Mouse (Mus musculus): ENCODE measurements at regions not wholly inside any gene's neighbourhood (a gene's known extent, or its start where the extent isn't known, plus 50 kb on each side); places are given as distances from the start of the nearest gene placed in this dataset.

DNA sequence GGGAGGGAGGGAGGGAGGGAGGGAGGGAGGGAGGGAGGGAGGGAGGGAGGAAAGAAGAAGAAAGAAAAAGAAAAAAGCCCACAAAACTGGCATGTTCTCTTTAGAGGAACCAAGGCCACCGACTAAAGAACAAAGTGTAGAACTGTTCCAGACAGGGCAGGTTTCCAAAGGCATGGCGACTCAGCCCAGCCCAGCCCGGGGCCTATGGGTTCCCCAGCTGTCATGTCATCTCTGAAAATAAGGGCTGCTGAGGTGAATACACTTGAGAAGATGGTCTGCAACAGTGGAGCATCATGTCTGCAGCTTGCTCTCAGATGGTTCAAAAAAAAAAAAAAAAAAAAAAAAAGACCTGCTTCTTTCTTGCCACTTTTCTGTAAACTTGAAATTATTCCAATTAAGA, 639.8 kb downstream of the 1700064H15Rik start:
- 83% methylated on average over 3 of the region's 3 CpGs for WGBS
- DNase-seq: no peak
- TF ChIP-seq CTCF (IDR thresholded peaks at IDR 0.05; ENCODE audit: borderline replicate concordance, control insufficient read depth, extremely low read depth, insufficient read depth, low read length, poor library complexity): no peak
- no peak for TF ChIP-seq POLR2A (IDR thresholded peaks at IDR 0.05; ENCODE audit: control insufficient read depth, extremely low read depth, insufficient read depth, low read length, poor library complexity)
- Histone ChIP-seq H3K4me3 (ENCODE audit: control insufficient read depth, insufficient read depth, low read length) (no peak overlapping the region), H3K36me3 (ENCODE audit: control insufficient read depth, insufficient read depth, low read length) (no peaks in the 10 kb centered on the region), H3K4me1 (replicated peaks; ENCODE audit: control insufficient read depth, insufficient read depth, low read length) (no peaks in the 10 kb centered on the region), H3K27me3 (ENCODE audit: control insufficient read depth, insufficient read depth, low read length) (no peaks in the 10 kb centered on the region), H3K27ac (ENCODE audit: control insufficient read depth, insufficient read depth, low read length) (no peak overlapping the region)

DNA sequence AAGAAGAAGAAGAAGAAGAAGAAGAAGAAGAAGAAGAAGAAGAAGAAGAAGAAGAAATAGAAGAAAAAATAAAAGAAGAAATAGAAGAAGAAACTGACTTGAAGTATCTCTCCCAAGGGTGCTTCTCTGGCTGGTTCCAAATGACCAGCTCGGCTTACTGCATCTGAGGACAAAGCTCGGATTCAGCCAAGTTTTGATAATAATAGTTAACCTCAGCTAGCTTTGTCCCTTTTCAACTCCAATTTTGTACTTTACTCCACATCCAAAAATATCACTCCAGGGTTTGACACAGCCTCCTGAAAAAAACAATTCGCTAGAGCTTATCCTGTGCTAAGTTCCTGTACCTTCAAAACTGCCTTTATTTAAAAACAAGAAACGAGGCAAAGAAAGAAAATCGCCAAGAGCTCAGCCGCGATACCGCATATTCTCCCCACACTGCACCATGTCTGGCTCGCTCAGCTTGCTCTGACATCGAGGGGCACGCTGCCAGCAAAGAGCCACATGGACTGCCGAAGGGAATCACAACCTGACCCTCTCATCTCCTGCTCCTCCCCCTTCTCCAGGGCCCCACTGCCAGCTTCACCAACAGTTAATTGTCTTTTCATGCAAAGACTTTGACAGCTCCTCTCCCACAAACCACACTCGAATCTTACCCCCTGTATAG, 638.8 kb downstream of the 1700064H15Rik start:
- Histone ChIP-seq H3K4me1 (replicated peaks; ENCODE audit: control insufficient read depth, insufficient read depth, low read length) (no peaks in the 10 kb centered on the region), H3K27ac (ENCODE audit: control insufficient read depth, insufficient read depth, low read length) (no peak overlapping the region), H3K4me3 (ENCODE audit: control insufficient read depth, insufficient read depth, low read length) (no peak overlapping the region), H3K27me3 (ENCODE audit: control insufficient read depth, insufficient read depth, low read length) (no peaks in the 10 kb centered on the region), H3K36me3 (ENCODE audit: control insufficient read depth, insufficient read depth, low read length) (no peaks in the 10 kb centered on the region)
- WGBS: 74% methylated on average over 13 of the region's 13 CpGs
- DNase-seq: no peak
- TF ChIP-seq CTCF (IDR thresholded peaks at IDR 0.05; ENCODE audit: borderline replicate concordance, control insufficient read depth, extremely low read depth, insufficient read depth, low read length, poor library complexity) (no peak), POLR2A (IDR thresholded peaks at IDR 0.05; ENCODE audit: control insufficient read depth, extremely low read depth, insufficient read depth, low read length, poor library complexity) (no peak)

DNA sequence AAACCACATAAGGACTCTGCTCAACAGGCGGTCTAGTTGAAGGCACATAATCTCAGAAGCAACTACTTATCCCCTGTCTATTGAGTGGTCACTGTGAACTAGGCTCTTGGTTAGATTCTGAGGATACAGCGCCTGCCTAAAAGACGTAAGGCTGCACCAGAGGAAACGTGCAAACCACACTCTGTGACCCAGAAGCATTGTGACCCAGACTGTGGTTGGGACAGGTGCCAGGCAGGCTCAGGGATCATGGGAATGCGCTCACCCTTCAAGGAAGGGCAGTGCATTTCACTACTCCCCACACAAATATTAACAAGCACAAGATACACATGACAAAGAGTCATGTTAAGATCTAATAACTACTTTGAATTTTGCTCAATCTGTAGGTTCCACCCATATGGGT, 628.3 kb downstream of the 1700064H15Rik start:
- 61% methylated on average over 5 of the region's 5 CpGs for WGBS
- Histone ChIP-seq H3K4me1 (replicated peaks; ENCODE audit: control insufficient read depth, insufficient read depth, low read length) (no peaks in the 10 kb centered on the region), H3K36me3 (ENCODE audit: control insufficient read depth, insufficient read depth, low read length) (no peaks in the 10 kb centered on the region), H3K27me3 (ENCODE audit: control insufficient read depth, insufficient read depth, low read length) (no peaks in the 10 kb centered on the region), H3K4me3 (ENCODE audit: control insufficient read depth, insufficient read depth, low read length) (no peak overlapping the region), H3K27ac (ENCODE audit: control insufficient read depth, insufficient read depth, low read length) (no peak overlapping the region)
- TF ChIP-seq POLR2A (IDR thresholded peaks at IDR 0.05; ENCODE audit: control insufficient read depth, extremely low read depth, insufficient read depth, low read length, poor library complexity): no peak
- no peak for TF ChIP-seq CTCF (IDR thresholded peaks at IDR 0.05; ENCODE audit: borderline replicate concordance, control insufficient read depth, extremely low read depth, insufficient read depth, low read length, poor library complexity)
- no peak for DNase-seq

DNA sequence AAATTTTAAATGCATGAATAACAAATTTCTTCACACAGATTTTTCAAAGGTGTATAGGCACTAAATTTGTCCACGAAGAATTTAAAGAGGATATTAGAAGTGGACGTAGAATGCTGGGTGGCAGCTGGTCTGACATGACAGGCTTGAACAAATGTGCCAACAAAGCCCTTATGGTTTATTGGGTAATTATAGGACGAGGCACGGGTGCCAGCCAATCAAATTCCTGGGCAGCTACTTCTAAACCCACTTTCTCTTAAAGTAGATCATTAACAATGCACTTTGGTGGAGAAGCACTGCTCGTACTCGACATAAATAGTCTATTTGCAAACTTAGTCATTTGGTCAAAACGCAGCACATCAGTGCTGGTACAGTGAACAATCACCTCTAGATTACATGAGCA, 626.4 kb downstream of the 1700064H15Rik start:
- 85% methylated on average over 7 of the region's 7 CpGs for WGBS
- H3K4me1 ChIP-seq (replicated peaks; ENCODE audit: control insufficient read depth, insufficient read depth, low read length): no peaks in the 10 kb centered on the region
- no peaks in the 10 kb centered on the region for H3K36me3 ChIP-seq (ENCODE audit: control insufficient read depth, insufficient read depth, low read length)
- no peaks in the 10 kb centered on the region for H3K27me3 ChIP-seq (ENCODE audit: control insufficient read depth, insufficient read depth, low read length)
- H3K27ac ChIP-seq (ENCODE audit: control insufficient read depth, insufficient read depth, low read length): no peak overlapping the region
- TF ChIP-seq CTCF (IDR thresholded peaks at IDR 0.05; ENCODE audit: borderline replicate concordance, control insufficient read depth, extremely low read depth, insufficient read depth, low read length, poor library complexity): no peak
- TF ChIP-seq POLR2A (IDR thresholded peaks at IDR 0.05; ENCODE audit: control insufficient read depth, extremely low read depth, insufficient read depth, low read length, poor library complexity): no peak
- no peak overlapping the region for H3K4me3 ChIP-seq (ENCODE audit: control insufficient read depth, insufficient read depth, low read length)
- no peak for DNase-seq

DNA sequence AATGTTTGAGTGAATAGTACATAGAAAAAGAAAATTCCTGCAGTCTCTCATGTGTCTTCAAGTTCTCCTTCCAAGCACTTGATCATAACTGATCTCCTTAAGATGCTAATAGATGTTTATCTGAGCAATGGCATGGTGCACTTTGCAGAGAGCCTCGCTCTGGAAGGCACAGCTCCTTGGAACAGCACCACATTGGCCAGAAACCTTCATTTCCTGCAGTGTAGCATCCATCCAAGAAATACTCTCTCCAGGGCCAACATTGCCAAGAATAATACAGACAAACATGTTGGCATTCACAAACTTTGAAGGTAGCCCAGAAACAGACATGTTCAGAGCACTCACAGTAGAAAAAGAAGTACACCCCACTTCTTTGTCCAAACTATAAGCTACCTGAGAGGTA, 623.7 kb downstream of the 1700064H15Rik start:
- no peak for DNase-seq
- no peaks in the 10 kb centered on the region for H3K36me3 ChIP-seq (ENCODE audit: control insufficient read depth, insufficient read depth, low read length)
- no peak overlapping the region for H3K4me3 ChIP-seq (ENCODE audit: control insufficient read depth, insufficient read depth, low read length)
- no peak overlapping the region for H3K27ac ChIP-seq (ENCODE audit: control insufficient read depth, insufficient read depth, low read length)
- no peaks in the 10 kb centered on the region for H3K27me3 ChIP-seq (ENCODE audit: control insufficient read depth, insufficient read depth, low read length)
- no peaks in the 10 kb centered on the region for H3K4me1 ChIP-seq (replicated peaks; ENCODE audit: control insufficient read depth, insufficient read depth, low read length)
- 83% methylated on average over 1 of the region's 1 CpGs for WGBS
- no peak for TF ChIP-seq POLR2A (IDR thresholded peaks at IDR 0.05; ENCODE audit: control insufficient read depth, extremely low read depth, insufficient read depth, low read length, poor library complexity)
- no peak for TF ChIP-seq CTCF (IDR thresholded peaks at IDR 0.05; ENCODE audit: borderline replicate concordance, control insufficient read depth, extremely low read depth, insufficient read depth, low read length, poor library complexity)

DNA sequence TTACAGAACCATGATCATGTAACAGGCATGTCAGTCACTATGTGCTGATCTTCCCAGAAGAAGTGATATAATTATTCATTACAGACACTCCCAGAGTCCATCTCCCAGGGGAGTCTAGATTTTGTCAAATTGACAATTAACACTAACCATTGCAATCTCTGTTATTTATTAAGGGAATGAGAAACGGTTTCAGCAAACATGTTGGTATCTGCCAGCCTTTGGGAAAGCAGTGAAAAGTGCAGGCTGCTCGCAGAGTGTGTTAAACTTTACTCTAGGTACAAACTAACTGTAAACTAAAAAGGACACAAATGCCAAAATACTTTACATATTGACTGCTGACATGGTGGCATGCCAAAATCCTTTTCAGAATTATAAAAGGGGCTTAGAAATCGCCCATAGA, 583.9 kb downstream of the 1700064H15Rik start:
- DNase-seq: no peak
- Histone ChIP-seq H3K27ac (ENCODE audit: control insufficient read depth, insufficient read depth, low read length) (no peak overlapping the region), H3K4me3 (ENCODE audit: control insufficient read depth, insufficient read depth, low read length) (no peak overlapping the region), H3K27me3 (ENCODE audit: control insufficient read depth, insufficient read depth, low read length) (no peaks in the 10 kb centered on the region), H3K36me3 (ENCODE audit: control insufficient read depth, insufficient read depth, low read length) (no peaks in the 10 kb centered on the region), H3K4me1 (replicated peaks; ENCODE audit: control insufficient read depth, insufficient read depth, low read length) (no peaks in the 10 kb centered on the region)
- 74% methylated on average over 3 of the region's 3 CpGs for WGBS
- TF ChIP-seq POLR2A (IDR thresholded peaks at IDR 0.05; ENCODE audit: control insufficient read depth, extremely low read depth, insufficient read depth, low read length, poor library complexity): no peak
- TF ChIP-seq CTCF (IDR thresholded peaks at IDR 0.05; ENCODE audit: borderline replicate concordance, control insufficient read depth, extremely low read depth, insufficient read depth, low read length, poor library complexity): no peak

DNA sequence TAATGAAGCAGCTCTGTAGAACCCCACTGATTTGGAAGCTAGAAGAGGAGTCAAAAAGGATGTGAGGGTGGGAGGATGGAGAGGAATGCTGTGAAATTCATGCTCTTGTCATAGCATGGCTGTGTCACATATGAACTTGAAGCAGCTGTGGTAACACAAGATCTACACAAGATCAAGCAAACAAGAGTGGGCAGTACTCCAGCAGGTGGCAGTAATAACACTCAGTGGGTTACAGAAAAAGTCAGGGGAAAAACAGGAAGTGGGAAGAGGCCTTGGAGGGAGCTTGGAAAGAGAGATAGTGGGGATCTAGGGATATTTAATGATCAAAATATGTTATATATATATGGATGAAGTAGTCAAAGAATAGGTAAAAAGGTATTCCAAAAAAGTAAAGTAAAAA, 582.5 kb downstream of the 1700064H15Rik start:
- TF ChIP-seq CTCF (IDR thresholded peaks at IDR 0.05; ENCODE audit: borderline replicate concordance, control insufficient read depth, extremely low read depth, insufficient read depth, low read length, poor library complexity) (no peak), POLR2A (IDR thresholded peaks at IDR 0.05; ENCODE audit: control insufficient read depth, extremely low read depth, insufficient read depth, low read length, poor library complexity) (no peak)
- H3K4me1 ChIP-seq (replicated peaks; ENCODE audit: control insufficient read depth, insufficient read depth, low read length): no peaks in the 10 kb centered on the region
- H3K36me3 ChIP-seq (ENCODE audit: control insufficient read depth, insufficient read depth, low read length): no peaks in the 10 kb centered on the region
- no peaks in the 10 kb centered on the region for H3K27me3 ChIP-seq (ENCODE audit: control insufficient read depth, insufficient read depth, low read length)
- no peak overlapping the region for H3K4me3 ChIP-seq (ENCODE audit: control insufficient read depth, insufficient read depth, low read length)
- no peak for DNase-seq
- H3K27ac ChIP-seq (ENCODE audit: control insufficient read depth, insufficient read depth, low read length): no peak overlapping the region

Data from thymus, adult 2 months (tissue).